Mouse (Mus musculus) CH12.LX (cell line): ENCODE results near the gene Tbx6.

ENCODE experiments used
- CTCF ChIP-seq, 2 experiments: IDR thresholded peaks in 1 of 2; conservative IDR thresholded peaks in 1 of 2; 2 replicates each; pipeline ENCODE4 v1.5.1; 2011 to 2012; ENCODE audit warnings: low read depth in 2 of 2, low read length in 2 of 2, improper control_type of control experiment in 1 of 2, inconsistent platforms in 1 of 2, mild to moderate bottlenecking in 1 of 2, moderate library complexity in 1 of 2
- EP300 ChIP-seq: IDR thresholded peaks from 2 replicates; pipeline ENCODE4 v1.6.1; 2011; ENCODE audit warnings: low read length, improper control_type of control experiment
- HCFC1 ChIP-seq: IDR thresholded peaks from 2 replicates; pipeline ENCODE4 v1.6.1; 2012; ENCODE audit warnings: low read depth, mild to moderate bottlenecking, inconsistent platforms, low read length, improper control_type of control experiment
- KAT2A ChIP-seq: IDR thresholded peaks from 2 replicates; pipeline ENCODE4 v1.6.1; 2012; ENCODE audit warnings: low read length, improper control_type of control experiment, inconsistent platforms; ENCODE audit not compliant: insufficient replicate concordance
- MAX ChIP-seq: IDR thresholded peaks from 2 replicates; pipeline ENCODE4 v1.6.1; 2011; ENCODE audit warnings: low read length, improper control_type of control experiment
- POLR2A ChIP-seq: IDR thresholded peaks from 2 replicates; pipeline ENCODE4 v1.6.1; 2011; ENCODE audit warnings: low read depth, mild to moderate bottlenecking, improper control_type of control experiment, low read length
- UBTF ChIP-seq: IDR thresholded peaks from 2 replicates; pipeline ENCODE4 v1.6.1; 2012; ENCODE audit warnings: low read depth, mild to moderate bottlenecking, inconsistent platforms, low read length, improper control_type of control experiment, moderate library complexity
- USF2 ChIP-seq: conservative IDR thresholded peaks from 2 replicates; pipeline ENCODE4 v1.6.1; 2011; ENCODE audit warnings: low read depth, low read length, improper control_type of control experiment
- ZC3H11A ChIP-seq: IDR thresholded peaks from 2 replicates; pipeline ENCODE4 v1.6.1; 2012; ENCODE audit warnings: low read depth, mild to moderate bottlenecking, inconsistent platforms, low read length, improper control_type of control experiment
- ZKSCAN1 ChIP-seq: IDR thresholded peaks from 2 replicates; pipeline ENCODE4 v1.6.1; 2012; ENCODE audit warnings: low read depth, inconsistent platforms, low read length, improper control_type of control experiment, borderline replicate concordance

DNA sequence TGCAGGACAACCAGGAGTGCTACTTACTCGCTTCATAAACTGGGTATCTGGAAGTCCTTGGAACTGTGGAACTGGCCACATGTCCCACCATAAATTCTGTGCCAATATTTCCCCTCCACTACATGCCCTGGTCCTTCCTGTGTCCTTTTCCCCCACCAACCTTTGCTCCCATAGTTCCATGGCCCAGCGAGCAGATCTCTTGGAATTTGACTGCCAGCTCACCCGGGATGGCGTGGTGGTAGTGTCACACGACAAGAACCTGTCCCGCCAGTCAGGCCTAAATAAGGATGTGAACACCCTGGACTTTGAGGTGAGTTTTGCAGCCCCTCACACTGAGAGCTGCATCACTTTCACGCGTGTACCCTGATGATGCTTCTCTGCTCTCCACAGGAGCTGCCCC is 14.3 kb upstream of the Tbx6 start:
- TF ChIP-seq ZKSCAN1 = no peak
- TF ChIP-seq POLR2A = no peak
- TF ChIP-seq EP300 = no peak
- TF ChIP-seq KAT2A = no peak
- no peak for TF ChIP-seq ZC3H11A
- no peak for TF ChIP-seq CTCF (conservative IDR thresholded peaks at IDR 0.05 in 1 of 2, IDR thresholded peaks at IDR 0.05 in 1 of 2; ENCODE audit: low read depth in 2 of 2, low read length in 2 of 2)
- TF ChIP-seq USF2 = no peak
- TF ChIP-seq MAX = no peak
- TF ChIP-seq UBTF = no peak
- no peak for TF ChIP-seq HCFC1
